Mouse (Mus musculus) 416B (cell line): ENCODE data around the gene Espnl.

Source experiments
- DNase-seq: peaks from one replicate; pipeline ENCODE4 v3.0.0; 2011; ENCODE audit warnings: low read depth

The Espnl gene

GRCm38 (mm10) chr1:91321760-91322438 lies at the start of gene Espnl:
Espnl (plus strand) TSS chr1:91322075.
- peak; percentile 16 for DNase-seq

GRCm38 (mm10) chr1:91272260-91272659 lies 49.6 kb upstream of the Espnl start:
- no peak for DNase-seq

DNA sequence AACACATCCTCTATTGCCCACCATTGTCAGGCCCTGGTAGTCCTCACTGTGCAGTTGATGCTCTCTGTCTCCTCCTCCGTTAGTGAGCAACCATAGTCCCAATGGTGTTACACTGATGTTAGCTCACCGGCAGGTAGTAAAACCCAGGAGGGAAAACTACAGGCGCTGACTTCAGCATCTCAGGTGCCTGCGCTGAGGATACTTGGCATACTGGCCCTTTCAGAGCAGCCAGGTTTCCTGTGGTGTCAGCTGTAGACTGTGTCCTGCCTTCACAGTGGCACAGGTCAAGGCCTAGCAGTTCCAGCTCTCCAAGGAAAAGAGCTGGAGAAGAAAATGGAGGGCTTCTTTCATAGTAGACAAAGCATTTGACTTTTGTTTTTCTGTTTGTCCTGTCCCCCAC lies 45.3 kb upstream of the Espnl start:
- DNase-seq, result no peak

DNA sequence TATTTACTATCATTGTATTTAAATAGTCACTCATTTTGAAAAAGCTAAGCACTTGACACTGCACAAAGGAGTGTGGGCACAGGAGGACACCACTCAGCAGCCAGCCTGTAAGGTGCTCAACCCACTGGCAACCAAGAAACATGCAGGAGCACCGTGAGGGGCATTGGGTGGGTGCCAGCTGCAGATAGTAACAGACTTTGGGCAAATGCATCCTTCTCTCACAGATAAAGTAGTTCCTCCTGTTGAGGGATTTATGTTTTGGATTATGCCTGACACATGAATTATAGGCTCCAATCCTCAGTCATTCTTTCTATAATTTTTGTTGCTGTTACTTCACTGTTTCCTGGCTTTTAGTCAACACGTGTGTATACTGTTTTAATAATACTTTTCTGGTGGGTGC lies 44.4 kb upstream of the Espnl start:
- DNase-seq, result no peak

DNA sequence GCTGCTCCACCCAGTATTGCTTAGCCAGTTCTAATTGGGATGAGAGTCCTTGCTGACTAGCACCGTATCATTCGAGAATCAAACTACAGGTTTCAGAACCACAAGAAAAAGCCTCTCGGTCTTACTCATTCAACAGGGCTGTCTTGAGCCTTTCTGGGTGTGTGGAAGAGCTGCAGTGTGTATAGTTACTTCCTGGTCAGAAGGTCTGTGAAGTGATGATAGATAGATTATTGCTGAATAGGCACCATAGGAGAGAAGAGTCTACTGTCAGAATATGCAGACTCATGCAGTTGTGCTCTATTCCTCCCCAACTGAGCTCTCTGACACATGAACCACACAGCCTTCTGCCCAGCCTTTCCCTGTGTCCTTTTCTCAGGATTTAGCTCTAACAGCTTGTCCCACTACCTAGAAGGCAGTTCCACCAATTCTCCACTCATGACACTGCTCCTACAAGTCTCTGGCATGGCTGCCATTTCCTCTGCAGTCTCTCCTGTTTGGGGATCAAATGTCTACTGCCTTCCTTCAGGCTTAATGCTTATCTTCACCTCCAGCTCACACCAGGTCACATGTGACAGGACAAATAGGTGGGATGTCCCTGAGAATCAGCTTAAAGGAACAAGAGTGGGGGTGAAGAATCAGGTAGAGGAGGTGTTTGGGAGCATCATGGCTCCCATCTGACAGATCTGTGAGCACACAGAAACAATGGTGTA lies 43.3 kb upstream of the Espnl start:
- no peak for DNase-seq

- DNase-seq, result peak; percentile 63
These were observed 42.7 kb upstream of the Espnl start for GRCm38 (mm10) chr1:91279126-91279525.

DNA sequence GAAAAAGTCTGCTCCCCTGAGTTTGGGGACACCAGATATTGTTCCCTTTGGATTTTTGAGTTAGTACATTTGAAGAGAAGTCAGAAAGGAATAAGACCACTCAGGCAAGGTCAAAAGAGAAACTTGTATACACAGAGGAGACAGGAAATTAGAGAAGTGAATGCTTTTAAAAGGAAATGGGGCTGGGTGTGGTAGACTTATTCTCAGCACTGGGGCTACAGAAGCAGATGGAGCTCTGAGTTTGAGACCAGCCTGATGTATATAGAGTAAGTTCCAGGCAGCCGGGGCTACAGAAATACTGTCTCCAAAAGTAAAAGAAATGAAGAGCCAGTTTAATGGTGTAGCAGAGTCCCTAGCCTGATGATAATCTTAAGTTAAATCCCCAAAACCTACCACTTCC lies 39.3 kb upstream of the Espnl start:
- no peak for DNase-seq

DNA sequence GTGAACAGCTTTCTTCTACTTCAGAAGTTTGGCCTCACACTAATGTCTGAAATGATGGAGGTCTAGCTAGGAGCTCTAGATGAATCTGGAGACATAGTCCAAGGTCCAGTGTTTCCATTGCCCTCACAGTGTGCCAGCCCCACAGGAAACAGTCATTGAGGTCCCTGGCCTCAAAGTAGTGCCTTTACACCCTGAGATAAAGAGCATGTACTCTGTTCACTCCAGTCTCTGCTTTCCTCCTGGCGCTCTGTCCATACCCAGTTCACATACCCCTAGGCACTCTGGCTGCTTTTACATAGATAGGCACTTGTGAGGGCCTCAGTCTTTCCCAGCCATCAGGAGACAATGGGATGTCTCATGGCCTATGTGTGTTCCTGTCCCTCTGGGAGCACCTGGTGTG lies 32.5 kb upstream of the Espnl start:
- DNase-seq, result no peak

DNA sequence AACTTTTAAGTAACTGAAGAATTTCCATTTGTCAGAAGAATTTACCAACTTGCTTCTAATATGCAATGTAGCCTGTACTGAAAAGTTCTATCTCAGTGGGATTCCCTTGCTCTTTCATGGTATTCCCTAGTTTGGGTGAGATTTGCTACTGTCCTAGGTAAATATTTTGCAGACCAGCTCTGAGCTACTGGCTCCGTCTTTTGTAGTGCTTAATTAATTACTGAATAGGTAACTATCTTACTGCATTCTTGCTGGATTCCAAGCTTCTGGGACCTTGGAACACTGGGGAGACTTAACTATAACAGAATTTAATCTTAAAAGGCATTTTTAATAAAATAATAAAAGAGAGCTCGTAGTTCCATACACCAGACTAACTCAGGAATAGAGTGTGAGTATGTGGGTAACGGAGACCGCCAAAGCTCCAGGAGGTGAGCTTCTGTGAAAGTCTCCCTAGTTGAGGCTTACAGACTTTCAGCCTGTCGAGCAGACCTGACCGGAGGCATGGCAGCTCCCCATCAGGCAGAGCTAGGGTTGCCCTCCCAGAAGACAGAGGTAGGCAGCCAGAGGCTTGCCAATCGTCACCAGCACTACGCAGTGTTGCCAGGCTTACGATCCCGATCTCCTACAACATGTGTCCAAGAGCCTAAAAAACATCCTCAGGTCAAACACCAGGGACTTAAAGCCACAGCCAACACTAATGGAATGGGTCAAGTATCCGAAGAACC lies 29.6 kb upstream of the Espnl start:
- DNase-seq, result no peak

DNA sequence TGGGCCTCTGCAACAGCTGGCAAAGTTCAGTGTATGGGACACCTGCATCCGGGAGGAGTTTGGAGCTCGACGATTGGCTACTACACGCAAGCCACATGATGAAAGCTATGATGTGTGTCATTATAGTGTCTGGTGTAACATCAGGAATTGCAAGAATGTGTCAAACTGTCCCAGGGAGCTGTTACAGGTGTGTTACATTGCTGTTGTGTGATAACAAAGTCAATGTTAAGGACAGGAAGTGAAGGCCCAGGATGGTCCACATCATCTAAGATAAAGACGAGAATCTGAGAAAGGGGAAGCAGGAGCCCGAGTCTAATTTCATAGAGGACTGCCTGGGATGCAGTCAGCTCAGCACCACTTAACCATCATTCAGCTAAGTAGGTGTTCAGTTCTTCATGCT lies 26.3 kb upstream of the Espnl start:
- DNase-seq, result no peak

DNA sequence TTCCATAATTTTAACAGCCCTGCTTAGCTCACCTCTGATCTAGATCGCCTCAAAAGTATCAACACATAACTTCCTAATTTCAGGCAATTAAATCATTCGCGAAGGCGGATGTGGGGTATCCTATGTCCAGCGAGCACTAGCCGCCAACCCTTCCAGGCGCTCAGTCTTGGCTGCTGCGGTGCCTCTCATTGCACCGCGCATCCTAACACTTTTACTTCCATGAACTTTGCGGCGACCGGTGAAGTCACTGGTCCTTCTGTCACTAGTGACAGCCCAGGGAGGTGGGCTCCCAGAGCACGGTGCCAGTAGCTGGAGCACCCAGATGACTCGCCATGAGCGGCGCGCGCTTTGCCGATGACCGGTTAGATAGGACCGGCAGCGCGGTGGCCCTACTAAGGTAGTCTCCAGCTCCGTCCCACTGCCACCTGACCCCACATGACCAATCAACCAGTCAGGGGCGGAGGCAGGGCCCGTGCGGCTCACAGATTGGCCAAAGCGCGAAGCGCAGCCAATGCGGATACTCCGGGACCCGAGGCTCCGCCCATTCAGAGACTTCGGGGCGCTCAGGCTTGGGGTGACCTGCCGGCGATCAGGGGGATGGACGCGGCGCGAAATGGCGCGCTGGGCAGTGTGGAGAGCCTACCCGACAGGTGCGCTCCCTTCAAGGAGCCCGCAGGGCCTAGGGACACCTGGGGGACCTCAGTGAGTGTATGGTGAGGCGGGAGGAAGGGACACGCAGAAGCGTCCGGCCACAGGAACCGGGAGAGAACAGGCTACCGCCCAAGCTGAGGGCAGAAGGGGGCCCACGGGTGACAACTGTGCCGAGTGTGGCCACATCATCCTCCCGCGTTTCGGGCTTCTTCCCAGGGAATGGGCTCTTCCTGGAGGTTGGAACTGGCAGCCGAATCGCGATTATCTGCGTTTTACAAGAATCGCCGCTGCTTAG lies 23.8 kb upstream of the Espnl start, which contains the start of gene Scly:
TSS of gene Scly (plus strand) at position 540 of the 946 bp plus-strand sequence.
- peak; percentile 94 for DNase-seq

GRCm38 (mm10) chr1:91299026-91299706 lies 22.7 kb upstream of the Espnl start:
- DNase-seq, result peak; percentile 60

DNA sequence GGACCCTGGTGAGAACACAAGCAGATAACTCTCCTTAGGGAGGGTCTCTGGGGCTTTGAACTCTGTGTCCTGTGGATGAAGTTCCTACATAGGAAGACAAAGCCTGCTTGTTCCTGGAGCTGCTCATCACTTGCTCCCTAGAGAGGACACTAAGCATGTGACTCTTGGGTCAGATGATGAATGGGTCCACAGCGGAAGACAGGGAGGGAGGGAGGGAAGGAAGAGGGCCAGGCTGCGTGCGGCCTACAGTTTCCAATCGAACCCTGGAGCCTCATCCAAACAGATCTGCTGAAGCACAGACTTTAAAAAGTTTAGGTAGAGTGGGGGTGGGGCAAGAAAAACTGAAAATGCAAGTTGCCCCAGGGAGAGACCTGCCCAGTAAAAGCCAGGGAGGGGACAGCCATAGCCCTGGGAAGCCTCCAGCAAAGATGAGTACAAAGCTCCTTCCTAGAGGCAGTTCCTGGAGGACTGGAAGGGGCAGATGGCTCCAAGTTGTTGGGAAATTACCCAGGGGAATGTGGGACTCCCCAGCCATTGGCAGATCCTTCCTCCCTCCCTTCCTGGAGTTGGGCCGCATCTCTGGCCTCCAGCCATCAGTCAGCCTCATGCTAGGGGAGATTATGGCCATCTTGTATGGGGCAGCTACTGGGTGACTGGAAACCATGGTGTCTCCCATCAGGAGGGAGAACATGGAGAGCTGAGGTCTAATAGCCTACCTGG lies 22.0 kb upstream of the Espnl start:
- DNase-seq, result peak; percentile 74

DNA sequence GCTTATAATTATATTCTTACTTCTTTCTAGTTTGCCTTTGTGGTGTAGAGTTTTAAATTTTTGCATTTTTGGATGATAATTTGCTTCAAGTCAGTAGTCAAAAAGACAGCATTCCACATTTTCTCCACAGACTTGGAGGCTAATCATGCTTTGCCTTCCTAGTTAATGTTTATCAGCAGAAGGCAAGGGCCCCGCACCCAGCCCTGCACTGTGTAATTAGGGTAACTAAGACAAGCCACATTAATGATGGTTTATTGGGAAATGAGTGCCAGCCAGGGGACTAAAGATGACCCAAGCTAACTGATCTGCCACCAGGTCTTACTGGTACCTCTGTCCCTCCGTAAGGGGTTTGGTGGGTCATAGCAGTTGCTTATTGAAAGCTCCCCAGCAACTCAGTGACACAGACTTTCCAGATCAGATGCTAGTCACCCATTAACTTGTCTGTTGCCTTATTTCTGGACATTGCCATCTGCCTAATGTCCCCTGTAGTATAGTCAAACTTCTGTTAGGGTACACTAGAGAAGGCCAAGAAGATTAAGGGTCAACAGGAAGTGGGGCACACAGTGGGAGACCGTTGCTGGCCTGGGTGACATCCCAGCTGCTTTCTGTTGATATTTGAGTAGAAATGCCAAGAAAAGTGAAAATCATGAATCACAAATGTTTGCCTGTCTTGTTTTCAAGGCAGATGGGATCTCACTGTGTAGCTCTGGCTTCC lies 20.5 kb upstream of the Espnl start:
- DNase-seq, result no peak

- DNase-seq, result no peak
These were observed 19.9 kb upstream of the Espnl start for GRCm38 (mm10) chr1:91302021-91302420.

GRCm38 (mm10) chr1:91304621-91305020 lies 17.3 kb upstream of the Espnl start:
- DNase-seq, result no peak

DNA sequence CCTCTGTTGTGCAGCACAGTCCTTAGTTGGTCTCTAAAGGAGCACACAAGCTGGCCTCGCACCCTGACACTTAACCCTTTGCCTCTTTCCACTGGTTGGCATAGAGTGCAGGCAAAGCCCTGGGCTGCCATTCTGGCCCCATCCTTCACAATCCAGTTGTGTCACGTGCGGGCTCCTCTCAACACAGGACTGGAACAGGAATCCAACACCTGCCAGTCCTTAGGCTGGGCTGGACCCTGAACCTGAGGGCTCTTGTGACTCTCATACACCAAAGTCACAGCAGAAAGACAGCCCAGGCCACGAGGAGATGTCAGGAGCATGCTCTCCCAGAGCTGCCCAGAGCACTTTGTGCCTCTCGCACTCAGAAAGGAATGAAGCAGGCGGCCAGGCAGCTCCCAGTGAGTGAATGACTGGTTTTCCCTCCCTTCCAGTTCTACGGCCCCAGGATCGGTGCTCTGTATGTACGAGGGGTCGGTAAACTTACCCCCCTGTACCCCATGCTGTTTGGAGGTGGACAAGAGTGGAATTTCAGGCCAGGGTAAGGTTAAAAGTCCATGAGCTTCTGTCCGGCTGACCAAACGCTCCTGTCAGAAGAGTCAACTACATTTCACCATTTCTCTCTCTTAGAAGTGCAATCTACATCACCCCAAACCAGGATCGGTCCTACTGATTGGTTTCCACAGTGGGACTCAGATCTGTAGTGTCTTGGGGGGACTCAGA lies 12.3 kb upstream of the Espnl start:
- no peak for DNase-seq

DNA sequence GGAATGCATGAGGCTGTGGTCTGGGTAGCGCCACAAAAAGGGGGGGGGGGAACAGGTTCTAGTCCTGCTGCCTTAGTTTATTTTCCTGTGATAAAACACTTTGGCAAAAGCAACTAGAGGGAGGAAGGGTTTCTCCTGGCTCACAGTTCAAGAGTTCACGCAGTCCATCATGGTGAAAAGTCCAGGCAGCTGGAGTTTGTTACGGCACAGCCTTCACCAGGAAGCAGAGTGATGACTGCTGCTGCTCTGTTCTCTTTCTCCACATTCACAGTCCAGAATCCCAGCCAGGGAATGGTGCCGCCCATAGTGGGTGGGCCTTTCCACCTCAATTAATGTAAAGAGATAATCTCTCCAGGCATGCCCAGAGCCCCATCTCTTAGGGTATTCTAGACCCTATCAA lies 9.6 kb upstream of the Espnl start:
- no peak for DNase-seq

- no peak for DNase-seq
These were observed 8.6 kb upstream of the Espnl start for GRCm38 (mm10) chr1:91313251-91313650.
